Comparison of ENCODE assay signal across 17 mouse cellular contexts in genomic region chr2:141505451-141505850, GRCm38 (mm10).
"Had no signal": no experiment of that assay in that cellular context is flagged by ENCODE, and none has a peak within 500 bp of the region (broad histone marks: within the 10 kb centered on the region; RNA-seq: fewer than 3 reads in every experiment).

No protein-coding gene starts in this region.

- H3K9ac ChIP-seq: lung, embryonic 15.5 days; midbrain, embryonic 13.5 days; midbrain, embryonic 15.5 days; neural tube, embryonic 12.5 days; stomach, embryonic 15.5 days had no signal

- DNase-seq: lung, adult 2 months; lung, postnatal 14 days; lung, postnatal 36 days; right cerebral cortex, postnatal 14 days; thymus, adult 2 months; thymus, postnatal 25 days; thymus, postnatal 4 days had no signal

- H3K27ac ChIP-seq: lung, embryonic 15.5 days; macrophage; midbrain, embryonic 13.5 days; midbrain, embryonic 15.5 days; neural tube, embryonic 12.5 days; stomach, embryonic 15.5 days; stomach, postnatal 0 days had no signal

- H3K4me2 ChIP-seq: lung, embryonic 15.5 days; midbrain, embryonic 11.5 days; midbrain, embryonic 13.5 days; midbrain, embryonic 15.5 days; neural tube, embryonic 12.5 days; stomach, embryonic 15.5 days had no signal

- H3K4me3 ChIP-seq: lung, embryonic 15.5 days; megakaryocyte, embryonic 14.5 days; midbrain, embryonic 13.5 days; midbrain, embryonic 15.5 days; neural tube, embryonic 12.5 days; stomach, embryonic 15.5 days had no signal

- H3K27me3 ChIP-seq: lung, embryonic 15.5 days; megakaryocyte, embryonic 14.5 days; midbrain, embryonic 13.5 days; midbrain, embryonic 15.5 days; neural tube, embryonic 12.5 days; stomach, embryonic 15.5 days had no signal

- H3K4me1 ChIP-seq: lung, embryonic 15.5 days; megakaryocyte, embryonic 14.5 days; neural tube, embryonic 12.5 days; stomach, embryonic 15.5 days had no signal

- ATAC-seq: lung, postnatal 0 days; midbrain, embryonic 13.5 days; midbrain, embryonic 15.5 days had no signal

- H3K36me3 ChIP-seq: lung, embryonic 15.5 days; midbrain, embryonic 13.5 days; midbrain, embryonic 15.5 days; neural tube, embryonic 12.5 days; stomach, embryonic 15.5 days had no signal

- H3K9me3 ChIP-seq: lung, embryonic 15.5 days; megakaryocyte, embryonic 14.5 days; midbrain, embryonic 13.5 days; midbrain, embryonic 15.5 days; neural tube, embryonic 12.5 days; stomach, embryonic 15.5 days had no signal
